ENCODE assay signal across 13 mouse cellular contexts in genomic region chr3:86759834-86760233, GRCm38 (mm10).
DNase-seq lines count a peak whose midpoint lies in the region; ATAC-seq and TF ChIP-seq lines count a peak whose summit lies in the region.
"Had no signal": no experiment of that assay in that cellular context is flagged by ENCODE, and none has a peak within 500 bp of the region (broad histone marks: within the 10 kb centered on the region; RNA-seq: fewer than 3 reads in every experiment).

No protein-coding gene starts in this region.

- H3K4me1 ChIP-seq in heart, embryonic 12.5 days (replicated peaks), result peaks cover 3% of the 10 kb centered on the region; the same call in 1 of the 2 replicates
- H3K4me1 ChIP-seq in hindbrain, postnatal 0 days (ENCODE audit: insufficient read depth, low read length), result no peaks in the 10 kb centered on the region
- 0 out of 2 replicates have a peak, but pooled peaks cover 2% of the 10 kb centered on the region for H3K4me1 ChIP-seq in midbrain, embryonic 12.5 days

- H3K27me3 ChIP-seq in heart, embryonic 12.5 days (replicated peaks), result no peaks in the 10 kb centered on the region
- no peaks in the 10 kb centered on the region for H3K27me3 ChIP-seq in hindbrain, postnatal 0 days (ENCODE audit: insufficient read depth, low read length)
- H3K27me3 ChIP-seq in midbrain, embryonic 12.5 days, result no peaks in the 10 kb centered on the region

- peak overlapping the region; percentile 38; the same call in 1 of the 2 replicates for H3K4me2 ChIP-seq in heart, embryonic 12.5 days
- peak overlapping the region; percentile 25 for H3K4me2 ChIP-seq in hindbrain, postnatal 0 days (ENCODE audit: low read depth, low read length)
- H3K4me2 ChIP-seq in midbrain, embryonic 12.5 days (replicated peaks), result peak overlapping the region; percentile 41
- H3K4me2 ChIP-seq: lung, embryonic 14.5 days had no signal

- H3K4me3 ChIP-seq in heart, embryonic 12.5 days, result no peak overlapping the region
- H3K4me3 ChIP-seq in hindbrain, postnatal 0 days (ENCODE audit: low read length), result no peak overlapping the region
- peak overlapping the region; percentile 6; the same call in 1 of the 2 replicates for H3K4me3 ChIP-seq in midbrain, embryonic 12.5 days

- no peaks in the 10 kb centered on the region for H3K9me3 ChIP-seq in heart, embryonic 12.5 days (replicated peaks)
- no peaks in the 10 kb centered on the region for H3K9me3 ChIP-seq in hindbrain, postnatal 0 days (ENCODE audit: low read length)
- no peaks in the 10 kb centered on the region for H3K9me3 ChIP-seq in midbrain, embryonic 12.5 days

- no peak for TF ChIP-seq CTCF in hindbrain, postnatal 0 days (IDR thresholded peaks at IDR 0.05; ENCODE audit: low read depth)

- no peak for ATAC-seq in heart, embryonic 12.5 days (ENCODE audit: insufficient number of reproducible peaks, low FRiP score)
- no peak for ATAC-seq in hindbrain, postnatal 0 days
- ATAC-seq in midbrain, embryonic 12.5 days (ENCODE audit: low FRiP score, low read depth), result no peak

- no peak overlapping the region for H3K9ac ChIP-seq in heart, embryonic 12.5 days
- peak overlapping the region; percentile 28; the same call in 1 of the 2 replicates for H3K9ac ChIP-seq in hindbrain, postnatal 0 days (replicated peaks; ENCODE audit: low read length)
- H3K9ac ChIP-seq in midbrain, embryonic 12.5 days (replicated peaks), result no peak overlapping the region
- H3K9ac ChIP-seq: lung, embryonic 14.5 days had no signal

- no peaks in the 10 kb centered on the region for H3K36me3 ChIP-seq in heart, embryonic 12.5 days
- no peaks in the 10 kb centered on the region for H3K36me3 ChIP-seq in hindbrain, postnatal 0 days (ENCODE audit: insufficient read depth, low read length)
- no peaks in the 10 kb centered on the region for H3K36me3 ChIP-seq in midbrain, embryonic 12.5 days

- no peak overlapping the region for H3K27ac ChIP-seq in heart, embryonic 12.5 days (ENCODE audit: poor library complexity, severe bottlenecking)
- H3K27ac ChIP-seq in hindbrain, postnatal 0 days, result peak overlapping the region; percentile 48; the same call in 1 of the 2 replicates
- 0 out of 2 replicates have a peak overlapping the region, but pooled peaks have one; percentile 20 for H3K27ac ChIP-seq in midbrain, embryonic 12.5 days (replicated peaks)

- intact Hi-C loops in left cerebral cortex, postnatal 10 days (cut with DNase I), result loop anchor here (10.0 kb wide), 2 partner anchors 215 to 435 kb away; partner anchors contain the start of gene Mab21l2

- 68% methylated on average over 8 of the region's 8 CpGs for WGBS in heart, embryonic 12.5 days
- 48% methylated on average over 8 of the region's 8 CpGs for WGBS in hindbrain, postnatal 0 days
- 36% methylated on average over 8 of the region's 8 CpGs for WGBS in midbrain, embryonic 12.5 days

- DNase-seq in heart, adult 9 months (ENCODE audit: low spot score in 2 of 2), result no peak
- DNase-seq in hindbrain, postnatal 0 days (ENCODE audit: low spot score), result no peak
- no peak for DNase-seq in cerebellum, adult 11-12 months
- DNase-seq in urinary bladder, adult 18-20 months (ENCODE audit: low spot score in 2 of 2), result no peak
- DNase-seq in thymus, postnatal 0 days (ENCODE audit: low spot score), result no peak
- DNase-seq in left cerebral cortex, postnatal 10 days (ENCODE audit: extremely low spot score in 1 of 2, low spot score in 2 of 2), result no peak
- DNase-seq: cerebellum, adult 9-11 months; gastrocnemius, postnatal 25 days; heart, postnatal 10 days; kidney, adult 9 months; lung, embryonic 14.5 days had no signal
